ENCODE assay signal across 18 mouse cellular contexts in genomic region chr1:82409271-82409670, GRCm38 (mm10).
"Had no signal": no experiment of that assay in that cellular context is flagged by ENCODE, and none has a peak within 500 bp of the region (broad histone marks: within the 10 kb centered on the region; RNA-seq: fewer than 3 reads in every experiment).

No protein-coding gene starts in this region.

- H3K4me2 ChIP-seq: lung, embryonic 15.5 days; midbrain, embryonic 11.5 days; midbrain, embryonic 13.5 days; midbrain, embryonic 15.5 days; neural tube, embryonic 13.5 days; stomach, embryonic 15.5 days had no signal

- H3K4me3 ChIP-seq: lung, embryonic 15.5 days; megakaryocyte, embryonic 14.5 days; midbrain, embryonic 13.5 days; midbrain, embryonic 15.5 days; neural tube, embryonic 13.5 days; stomach, embryonic 15.5 days had no signal

- DNase-seq: liver, postnatal 0 days; lung, adult 2 months; lung, postnatal 14 days; lung, postnatal 36 days; right cerebral cortex, postnatal 14 days; thymus, adult 2 months; thymus, postnatal 25 days; thymus, postnatal 4 days had no signal

- H3K9me3 ChIP-seq: lung, embryonic 15.5 days; megakaryocyte, embryonic 14.5 days; midbrain, embryonic 13.5 days; midbrain, embryonic 15.5 days; neural tube, embryonic 13.5 days; stomach, embryonic 15.5 days had no signal

- H3K36me3 ChIP-seq: lung, embryonic 15.5 days; midbrain, embryonic 13.5 days; midbrain, embryonic 15.5 days; neural tube, embryonic 13.5 days; stomach, embryonic 15.5 days had no signal

- H3K27ac ChIP-seq: lung, embryonic 15.5 days; macrophage; midbrain, embryonic 13.5 days; midbrain, embryonic 15.5 days; neural tube, embryonic 13.5 days; stomach, embryonic 15.5 days; stomach, postnatal 0 days had no signal

- H3K9ac ChIP-seq: liver, postnatal 0 days; lung, embryonic 15.5 days; midbrain, embryonic 13.5 days; midbrain, embryonic 15.5 days; neural tube, embryonic 13.5 days; stomach, embryonic 15.5 days had no signal

- H3K4me1 ChIP-seq: midbrain, embryonic 15.5 days; stomach, embryonic 15.5 days had no signal

- H3K27me3 ChIP-seq: lung, embryonic 15.5 days; megakaryocyte, embryonic 14.5 days; midbrain, embryonic 13.5 days; neural tube, embryonic 13.5 days; stomach, embryonic 15.5 days had no signal

- ATAC-seq: liver, postnatal 0 days; lung, postnatal 0 days; midbrain, embryonic 13.5 days; midbrain, embryonic 15.5 days had no signal
